Mouse (Mus musculus) telencephalon, adult 2 months (tissue): Measurements from ENCODE around the gene Bace2.

Experiments
- DNase-seq: peaks from one replicate; pipeline ENCODE4 v3.0.0-alpha.2; 2011; ENCODE audit warnings: low read depth, low spot score

The Bace2 gene

GRCm38 (mm10) chr16:97467993-97468791, 111.7 kb downstream of the Bace2 start:
- no peak for DNase-seq

GRCm38 (mm10) chr16:97474671-97475070, 118.1 kb downstream of the Bace2 start:
- DNase-seq = no peak

- DNase-seq = no peak
These were observed 119.0 kb downstream of the Bace2 start for GRCm38 (mm10) chr16:97475581-97475980.

- no peak for DNase-seq
These were observed 120.0 kb downstream of the Bace2 start for GRCm38 (mm10) chr16:97476524-97476923.

GRCm38 (mm10) chr16:97478655-97479054, 122.1 kb downstream of the Bace2 start:
- no peak for DNase-seq

GRCm38 (mm10) chr16:97492369-97492768, 135.8 kb downstream of the Bace2 start:
- no peak for DNase-seq
